Mouse (Mus musculus) intestine, embryonic 16.5 days (tissue): ENCODE data around the gene Sel1l. TPM values are rescaled to one million over a fixed set of nuclear protein-coding genes. Genes with fewer than 3 reads are reported as not detected.

Source experiments
- ATAC-seq: fragments of 200-750 bp; cut with Nextera tagmentation; 2 replicates; pipeline ENCODE4 v1.8.0; 2017; ENCODE audit warnings: moderate TSS enrichment, moderate library complexity
- H3K27ac ChIP-seq: fragments of 300-500 bp; sonication (generic); 2 replicates; pipeline ENCODE4 v1.5.1; 2014; ENCODE audit warnings: mild to moderate bottlenecking, low read length
- H3K27me3 ChIP-seq: fragments of 300-500 bp; sonication (generic); replicated peaks from 2 replicates; pipeline ENCODE4 v1.6.1; 2014; ENCODE audit warnings: low read length, control low read depth, mixed read lengths; ENCODE audit not compliant: control insufficient read depth, insufficient read depth
- H3K36me3 ChIP-seq: fragments of 300-500 bp; sonication (generic); 2 replicates; pipeline ENCODE4 v1.6.1; 2014; ENCODE audit warnings: low read length, control low read depth; ENCODE audit not compliant: control insufficient read depth, insufficient read depth
- H3K4me1 ChIP-seq: fragments of 300-500 bp; sonication (generic); 2 replicates; pipeline ENCODE4 v1.6.1; 2014; ENCODE audit warnings: low read length, control low read depth, mixed read lengths; ENCODE audit not compliant: control insufficient read depth, insufficient read depth
- H3K4me2 ChIP-seq: fragments of 300-500 bp; sonication (generic); 2 replicates; pipeline ENCODE4 v1.6.1; 2014; ENCODE audit warnings: low read depth, low read length, control low read depth
- H3K4me3 ChIP-seq: fragments of 300-500 bp; sonication (generic); 2 replicates; pipeline ENCODE4 v1.5.1; 2014; ENCODE audit warnings: mild to moderate bottlenecking, low read length
- H3K9ac ChIP-seq: fragments of 300-500 bp; sonication (generic); 2 replicates; pipeline ENCODE4 v1.6.1; 2014; ENCODE audit warnings: low read depth, low read length
- H3K9me3 ChIP-seq: fragments of 300-500 bp; sonication (generic); 2 replicates; pipeline ENCODE4 v1.6.1; 2016; ENCODE audit warnings: low read length, control low read depth; ENCODE audit not compliant: control insufficient read depth
- WGBS: fragments of 180-500 bp; shearing (Covaris S2); extraction: QIAGEN DNeasy Blood & Tissue Kit; methylation state at CpG from one replicate; pipeline ENCODE4 v1.1.7; 2014; 5-methylcytosine and 5-hydroxymethylcytosine counted together
- polyA plus RNA-seq: library from polyadenylated mRNA; unstranded; fragments of >200 nt; fragmentation: Nextera tagmentation; extraction: Ambion mirVana; gene quantifications from 2 replicates; pipeline ENCODE4 v1.2.1, GENCODE M21; 2015

Gene Sel1l
- polyA plus RNA-seq, 1 experiment from 2014 or later: 85.4 TPM

DNA sequence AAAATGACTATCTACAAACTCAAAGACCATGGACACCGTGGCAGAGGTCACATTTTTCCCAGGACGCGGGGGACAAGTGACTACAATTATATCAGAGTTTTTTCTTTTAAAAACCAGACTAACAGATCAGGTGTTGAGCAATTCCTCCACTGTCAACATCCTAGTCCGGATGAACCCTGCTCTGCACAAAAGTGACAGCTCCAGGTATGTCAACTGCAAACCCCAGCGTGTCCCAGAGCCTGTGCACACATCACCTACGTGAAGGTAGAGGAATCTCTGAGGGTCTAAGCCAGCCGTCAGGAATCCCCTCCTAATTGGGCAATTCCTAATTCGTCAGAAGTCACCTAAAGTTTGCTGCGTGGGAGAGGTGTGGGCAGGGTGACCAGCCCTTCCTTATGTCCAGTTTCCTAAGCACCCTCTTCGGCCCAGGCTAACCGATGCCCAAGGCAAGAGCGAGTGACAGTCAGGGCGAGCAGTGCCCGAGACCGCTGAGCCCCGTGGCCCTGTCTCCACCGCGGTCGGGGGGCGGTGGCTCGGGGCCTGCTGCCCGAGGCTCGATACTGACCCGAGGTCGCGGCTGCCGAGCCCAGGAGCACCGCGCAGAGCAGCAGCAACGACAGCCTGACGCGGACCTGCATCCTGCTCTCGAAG is 438 bp downstream of the Sel1l start:
- H3K27me3 ChIP-seq: no peaks in the 10 kb centered on the region
- WGBS: 2% methylated on average over 33 of the region's 33 CpGs

DNA sequence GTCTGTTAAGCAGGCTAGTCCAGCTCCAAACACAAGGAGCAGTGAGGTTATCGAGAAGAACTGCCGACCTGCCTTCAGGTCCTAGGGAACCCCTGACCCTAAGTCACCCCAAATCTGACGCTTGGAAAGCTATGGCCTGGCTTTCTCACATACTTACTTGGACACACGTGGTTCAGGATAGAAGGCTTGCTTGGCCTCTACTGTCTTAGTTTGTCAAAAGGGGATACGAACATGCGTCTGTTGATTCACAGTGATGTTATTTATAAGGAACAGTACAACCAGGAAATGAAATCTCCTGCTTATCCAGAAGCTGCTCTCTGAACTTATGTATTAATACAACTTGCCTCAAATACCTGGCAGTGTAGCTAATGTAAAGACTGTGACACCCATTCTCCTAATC is 2.9 kb downstream of the Sel1l start:
- no peak overlapping the region for H3K4me3 ChIP-seq
- peaks cover 5% of the 10 kb centered on the region for H3K4me1 ChIP-seq
- no peak overlapping the region for H3K9ac ChIP-seq
- no peak overlapping the region for H3K4me2 ChIP-seq
- no peak for ATAC-seq
- no peaks in the 10 kb centered on the region for H3K9me3 ChIP-seq
- H3K27ac ChIP-seq: no peak overlapping the region
- H3K36me3 ChIP-seq: no peaks in the 10 kb centered on the region
- H3K27me3 ChIP-seq: no peaks in the 10 kb centered on the region
- WGBS: 91% methylated on average over 6 of the region's 6 CpGs

More for the DNA sequence above, 438 bp downstream of the Sel1l start:
- peak overlapping the region; percentile 80 for H3K27ac ChIP-seq
- H3K9ac ChIP-seq: peak overlapping the region; percentile 92
- peaks cover 5% of the 10 kb centered on the region for H3K4me1 ChIP-seq
- peak overlapping the region; percentile 89 for H3K4me3 ChIP-seq
- H3K36me3 ChIP-seq: no peaks in the 10 kb centered on the region
- peak; percentile 72 for ATAC-seq
- peak overlapping the region; percentile 82 for H3K4me2 ChIP-seq
- no peaks in the 10 kb centered on the region for H3K9me3 ChIP-seq

DNA sequence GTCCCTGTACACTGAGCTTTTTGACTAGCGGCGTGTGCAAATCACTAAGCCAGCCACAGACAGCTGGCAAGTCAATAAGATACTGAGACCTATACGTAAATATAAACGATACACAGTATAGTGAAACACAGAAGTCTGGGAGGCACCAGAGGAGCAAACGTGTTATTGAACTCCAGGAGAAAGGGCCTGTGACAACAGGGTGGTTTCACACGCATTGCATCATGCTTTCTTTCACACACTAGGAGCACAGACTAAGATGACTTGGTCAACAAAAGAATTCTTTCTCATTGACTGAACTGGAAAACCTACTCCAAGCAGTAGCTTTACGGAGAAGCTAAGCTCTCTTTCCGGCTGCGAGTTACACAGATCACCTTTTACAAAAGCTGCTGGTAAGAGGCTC is 3.6 kb downstream of the Sel1l start:
- H3K9me3 ChIP-seq: no peaks in the 10 kb centered on the region
- no peak overlapping the region for H3K4me2 ChIP-seq
- no peaks in the 10 kb centered on the region for H3K36me3 ChIP-seq
- peaks cover 5% of the 10 kb centered on the region for H3K4me1 ChIP-seq
- no peak for ATAC-seq
- no peak overlapping the region for H3K4me3 ChIP-seq
- H3K27me3 ChIP-seq: no peaks in the 10 kb centered on the region
- no peak overlapping the region for H3K27ac ChIP-seq
- 89% methylated on average over 9 of the region's 9 CpGs for WGBS
- no peak overlapping the region for H3K9ac ChIP-seq

DNA sequence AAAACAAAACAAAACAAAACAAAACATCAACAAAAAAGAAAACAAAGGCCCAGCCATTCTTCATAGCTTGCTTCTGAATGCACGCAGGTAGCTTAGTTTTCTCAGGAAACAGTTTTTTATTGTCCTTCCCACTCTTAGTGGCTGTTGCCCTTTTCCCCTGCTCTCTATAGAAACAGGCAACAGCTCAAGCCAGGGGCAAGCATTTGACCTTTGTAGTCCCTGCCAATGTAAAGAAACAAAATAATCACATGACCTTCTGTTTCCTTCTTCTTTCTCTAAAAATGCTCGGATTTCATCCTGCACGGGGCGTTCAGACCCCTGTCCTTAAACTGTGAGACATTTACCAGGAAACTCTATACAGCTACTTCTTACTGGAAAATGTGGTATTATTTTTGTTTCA is 4.4 kb downstream of the Sel1l start:
- 71% methylated on average over 4 of the region's 4 CpGs for WGBS
- H3K27ac ChIP-seq: no peak overlapping the region
- H3K36me3 ChIP-seq: no peaks in the 10 kb centered on the region
- H3K4me2 ChIP-seq: no peak overlapping the region
- no peak overlapping the region for H3K4me3 ChIP-seq
- no peak for ATAC-seq
- H3K9me3 ChIP-seq: no peaks in the 10 kb centered on the region
- H3K27me3 ChIP-seq: no peaks in the 10 kb centered on the region
- H3K9ac ChIP-seq: no peak overlapping the region
- peaks cover 5% of the 10 kb centered on the region for H3K4me1 ChIP-seq

DNA sequence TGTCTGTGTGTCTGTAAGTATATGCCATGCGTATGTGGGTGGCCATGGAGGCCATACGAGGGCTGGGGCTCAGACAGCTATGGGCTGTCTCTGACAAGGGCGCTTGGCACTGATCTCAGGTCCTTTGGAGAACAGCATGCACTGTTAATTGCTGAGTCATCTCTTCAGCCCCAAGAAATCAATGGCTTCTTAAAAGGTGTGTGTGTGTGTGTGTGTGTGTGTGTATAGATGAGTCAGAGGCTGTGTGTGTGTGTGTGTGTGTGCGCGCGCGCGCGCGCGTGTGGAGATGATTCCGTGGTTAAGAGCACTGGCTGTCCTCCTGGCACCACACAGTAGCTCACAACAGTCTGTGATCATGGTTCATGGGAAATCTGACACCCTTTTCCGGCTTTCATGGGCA is 5.1 kb downstream of the Sel1l start:
- H3K27me3 ChIP-seq: no peaks in the 10 kb centered on the region
- WGBS: 92% methylated on average over 13 of the region's 13 CpGs
- no peak overlapping the region for H3K27ac ChIP-seq
- no peaks in the 10 kb centered on the region for H3K9me3 ChIP-seq
- H3K36me3 ChIP-seq: no peaks in the 10 kb centered on the region
- H3K4me3 ChIP-seq: no peak overlapping the region
- peaks cover 5% of the 10 kb centered on the region for H3K4me1 ChIP-seq
- no peak overlapping the region for H3K9ac ChIP-seq
- H3K4me2 ChIP-seq: no peak overlapping the region
- ATAC-seq: no peak

DNA sequence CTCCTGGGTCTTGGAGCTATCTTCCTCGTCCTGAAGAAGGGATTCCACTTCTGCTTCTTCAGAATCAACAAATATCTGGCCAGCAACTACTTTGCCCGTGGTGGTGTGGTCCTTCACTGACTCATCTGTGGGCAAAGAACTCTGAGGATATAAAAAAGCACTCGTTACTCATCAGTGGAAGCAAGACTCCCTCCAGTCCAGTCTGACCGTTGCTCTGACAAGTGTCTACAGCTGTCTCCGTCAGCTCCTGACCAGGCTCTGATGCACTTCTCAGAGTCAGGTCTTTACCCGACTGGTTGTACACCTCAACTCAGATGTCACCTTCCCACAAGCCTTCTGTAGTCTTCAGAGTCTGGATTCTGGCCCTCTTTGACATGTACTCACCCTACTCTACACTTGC is 7.2 kb downstream of the Sel1l start:
- Histone ChIP-seq H3K27ac (no peak overlapping the region), H3K9ac (no peak overlapping the region), H3K4me1 (peaks cover 5% of the 10 kb centered on the region; the same call in 1 of the 2 replicates), H3K9me3 (no peaks in the 10 kb centered on the region), H3K4me2 (no peak overlapping the region), H3K4me3 (no peak overlapping the region), H3K36me3 (peaks cover 10% of the 10 kb centered on the region; the same call in 1 of the 2 replicates), H3K27me3 (no peaks in the 10 kb centered on the region)
- no peak for ATAC-seq
- 90% methylated on average over 6 of the region's 6 CpGs for WGBS

DNA sequence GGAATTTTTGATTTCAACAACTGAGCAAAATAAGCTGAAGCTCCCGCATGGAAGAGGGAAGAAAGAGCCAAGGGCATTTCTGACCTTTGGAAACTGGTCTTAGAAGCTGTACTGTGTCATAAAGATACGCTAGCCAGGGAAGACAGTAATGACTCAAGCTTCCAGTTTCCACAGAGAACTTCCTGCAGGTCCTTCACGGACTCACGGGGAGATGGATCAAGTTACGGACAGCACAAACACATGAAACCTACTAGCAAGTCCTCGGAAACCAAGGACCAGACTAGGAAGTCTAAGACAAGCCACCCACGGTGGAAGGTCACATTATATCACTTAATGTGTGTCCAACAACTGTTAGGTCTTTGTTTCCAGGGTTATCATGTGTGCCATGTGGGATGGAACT is 10.7 kb downstream of the Sel1l start:
- no peak overlapping the region for H3K9ac ChIP-seq
- no peaks in the 10 kb centered on the region for H3K9me3 ChIP-seq
- peak; percentile 43 for ATAC-seq
- H3K4me3 ChIP-seq: no peak overlapping the region
- peaks cover 10% of the 10 kb centered on the region for H3K36me3 ChIP-seq
- peak overlapping the region; percentile 38; the same call in 1 of the 2 replicates for H3K27ac ChIP-seq
- H3K4me1 ChIP-seq: peaks cover 8% of the 10 kb centered on the region
- 60% methylated on average over 7 of the region's 7 CpGs for WGBS
- H3K27me3 ChIP-seq: no peaks in the 10 kb centered on the region
- H3K4me2 ChIP-seq: no peak overlapping the region

DNA sequence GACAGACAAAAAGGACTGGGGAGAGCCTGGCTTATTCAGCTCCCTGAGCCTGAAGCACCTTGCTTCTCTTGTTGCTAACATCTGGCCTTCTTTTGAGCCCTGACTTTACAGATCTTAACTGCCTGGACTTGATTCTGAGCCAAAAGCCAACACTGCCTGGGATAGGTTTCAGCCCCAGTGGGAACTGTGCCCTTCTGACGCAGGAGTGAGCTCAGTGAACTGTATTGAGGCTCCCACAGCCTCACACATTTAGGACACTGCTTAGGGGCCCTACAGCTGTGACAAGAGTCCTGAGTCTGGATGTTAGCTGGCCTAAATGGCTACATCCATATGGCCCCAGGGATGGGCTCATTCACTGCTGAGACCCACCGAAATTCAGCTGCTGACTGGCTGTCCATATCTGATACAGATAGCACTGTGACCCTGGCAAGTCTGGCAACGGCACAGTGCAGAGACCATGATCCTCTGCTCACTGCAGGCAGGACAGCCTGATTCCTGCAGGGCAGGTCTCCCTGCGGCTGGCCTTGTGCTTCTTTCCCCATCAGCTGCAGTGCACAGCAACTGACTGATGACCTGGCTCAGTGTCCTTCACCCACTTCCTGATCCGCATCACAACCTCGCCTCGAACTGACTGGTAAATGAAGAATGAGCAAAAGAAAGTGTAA is 11.4 kb downstream of the Sel1l start:
- Histone ChIP-seq H3K27me3 (no peaks in the 10 kb centered on the region), H3K4me3 (no peak overlapping the region), H3K9me3 (no peaks in the 10 kb centered on the region), H3K27ac (peak overlapping the region; percentile 19; the same call in 1 of the 2 replicates), H3K36me3 (peaks cover 15% of the 10 kb centered on the region), H3K4me2 (no peak overlapping the region), H3K9ac (no peak overlapping the region), H3K4me1 (peaks cover 8% of the 10 kb centered on the region)
- ATAC-seq: peak; percentile 29
- 78% methylated on average over 7 of the region's 7 CpGs for WGBS

DNA sequence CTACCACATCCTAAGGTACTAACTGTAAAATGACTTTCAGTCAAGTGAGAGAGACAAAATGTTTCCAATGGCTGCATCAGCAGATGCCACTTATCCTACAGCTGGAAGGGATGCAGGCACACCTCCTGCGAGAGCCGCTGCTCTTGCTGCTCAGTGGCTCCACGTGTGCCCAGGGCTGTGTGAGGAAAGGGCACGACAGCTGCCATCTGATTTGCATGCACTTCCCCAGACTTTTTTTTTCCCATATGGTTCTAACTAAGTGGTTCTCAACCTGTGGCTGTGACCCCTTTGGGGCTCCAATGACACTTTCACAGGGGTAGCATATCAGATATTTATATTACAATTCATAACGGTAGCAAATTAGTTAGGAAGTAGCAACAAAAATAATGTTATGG is 15.0 kb downstream of the Sel1l start:
- peak overlapping the region; percentile 77 for H3K27ac ChIP-seq
- peaks cover 8% of the 10 kb centered on the region for H3K4me1 ChIP-seq
- H3K27me3 ChIP-seq: no peaks in the 10 kb centered on the region
- WGBS: 78% methylated on average over 5 of the region's 5 CpGs
- H3K9me3 ChIP-seq: no peaks in the 10 kb centered on the region
- no peak overlapping the region for H3K9ac ChIP-seq
- no peak for ATAC-seq
- peaks cover 17% of the 10 kb centered on the region for H3K36me3 ChIP-seq
- no peak overlapping the region for H3K4me2 ChIP-seq
- H3K4me3 ChIP-seq: no peak overlapping the region
